Mouse (Mus musculus) liver, adult 2 months (tissue): Measurements from ENCODE around the gene Epb41l1.

Experiments
- CTCF ChIP-seq: fragments of 200-500 bp; IDR thresholded peaks from 2 replicates; pipeline ENCODE4 v1.5.1; 2011; ENCODE audit warnings: low read depth, low read length, control low read depth
- POLR2A ChIP-seq: fragments of 200-500 bp; IDR thresholded peaks from 2 replicates; pipeline ENCODE4 v1.6.1; 2011; ENCODE audit warnings: low read length, control low read depth; ENCODE audit not compliant: insufficient read depth; ENCODE audit errors: extremely low read depth

DNA sequence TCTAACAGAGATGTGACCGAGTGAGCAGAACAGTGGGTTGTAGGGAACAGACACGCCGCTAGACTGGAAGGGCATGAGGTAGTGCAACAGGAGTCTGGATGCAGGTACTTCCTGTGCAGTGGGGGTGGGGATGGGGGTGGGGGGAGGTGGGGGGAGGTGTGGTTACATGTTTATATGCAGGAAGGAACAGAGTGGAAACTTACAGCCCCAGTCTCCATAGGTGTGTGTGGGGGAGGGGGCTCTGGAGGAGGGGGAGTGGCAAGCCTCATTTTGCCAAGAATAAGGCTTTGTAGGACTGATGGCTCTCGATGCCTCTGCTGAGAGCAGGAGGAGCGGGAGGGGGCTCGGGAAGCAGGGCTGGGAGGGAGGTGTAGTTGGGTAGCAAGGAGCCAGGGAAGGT is 10.7 kb downstream of the Epb41l1 start:
- TF ChIP-seq CTCF = no peak
- TF ChIP-seq POLR2A = no peak
